Mouse (Mus musculus) kidney, postnatal 0 days (tissue): Measurements from ENCODE around the gene Gm17581. TPM values are rescaled to one million over a fixed set of nuclear protein-coding genes. Genes with fewer than 3 reads are reported as not detected.
A peak's percentile ranks its signal among the peaks of the same experiment; 100 is the strongest.

Source experiments
- ATAC-seq: fragments of 200-750 bp; cut with Nextera tagmentation; replicated peaks from 2 replicates; pipeline ENCODE4 v1.8.0; 2017; ENCODE audit warnings: low read depth, moderate number of reproducible peaks, moderate TSS enrichment, moderate library complexity; ENCODE audit not compliant: low FRiP score
- DNase-seq: peaks from one replicate; pipeline ENCODE4 v3.0.0-alpha.2; 2016; ENCODE audit warnings: low spot score
- H3K27ac ChIP-seq: fragments of 300-500 bp; sonication (generic); 2 replicates; pipeline ENCODE4 v1.5.1; 2014; ENCODE audit warnings: mild to moderate bottlenecking
- H3K27me3 ChIP-seq: fragments of 300-500 bp; sonication (generic); 2 replicates; pipeline ENCODE4 v1.6.1; 2014; ENCODE audit warnings: low read length, mixed read lengths; ENCODE audit not compliant: insufficient read depth
- H3K36me3 ChIP-seq: fragments of 300-500 bp; sonication (generic); 2 replicates; pipeline ENCODE4 v1.6.1; 2014; ENCODE audit warnings: low read length, mixed read lengths; ENCODE audit not compliant: insufficient read depth
- H3K4me1 ChIP-seq: fragments of 300-500 bp; sonication (generic); replicated peaks from 2 replicates; pipeline ENCODE4 v1.6.1; 2014; ENCODE audit warnings: antibody characterized with exemption, low read length, mixed read lengths; ENCODE audit not compliant: insufficient read depth
- H3K4me2 ChIP-seq: fragments of 300-500 bp; sonication (generic); 2 replicates; pipeline ENCODE4 v1.6.1; 2014; ENCODE audit warnings: mild to moderate bottlenecking, low read length, moderate library complexity, mixed read lengths
- H3K4me3 ChIP-seq: fragments of 300-500 bp; sonication (generic); replicated peaks from 2 replicates; pipeline ENCODE4 v1.5.1; 2014; ENCODE audit warnings: low read depth, low read length
- H3K9ac ChIP-seq: fragments of 300-500 bp; sonication (generic); 2 replicates; pipeline ENCODE4 v1.6.1; 2014; ENCODE audit warnings: low read depth, low read length
- H3K9me3 ChIP-seq: fragments of 300-500 bp; sonication (generic); replicated peaks from 2 replicates; pipeline ENCODE4 v1.6.1; 2016; ENCODE audit warnings: low read length, inconsistent platforms, mixed read lengths
- CTCF ChIP-seq: IDR thresholded peaks from 2 replicates; pipeline ENCODE4 v1.5.1; 2016; ENCODE audit warnings: antibody characterized with exemption, low read depth, mild to moderate bottlenecking, moderate library complexity
- WGBS: fragments of 180-500 bp; shearing (Covaris S2); extraction: QIAGEN DNeasy Blood & Tissue Kit; methylation state at CpG from one replicate; pipeline ENCODE4 v1.1.7; 2014; 5-methylcytosine and 5-hydroxymethylcytosine counted together
- polyA plus RNA-seq: library from polyadenylated mRNA; unstranded; fragments of >200 nt; fragmentation: Nextera tagmentation; extraction: Ambion mirVana; gene quantifications from 2 replicates; pipeline ENCODE4 v1.2.1, GENCODE M21; 2015

The Gm17581 gene
- polyA plus RNA-seq, 1 experiment from 2014 or later = not detected

DNA sequence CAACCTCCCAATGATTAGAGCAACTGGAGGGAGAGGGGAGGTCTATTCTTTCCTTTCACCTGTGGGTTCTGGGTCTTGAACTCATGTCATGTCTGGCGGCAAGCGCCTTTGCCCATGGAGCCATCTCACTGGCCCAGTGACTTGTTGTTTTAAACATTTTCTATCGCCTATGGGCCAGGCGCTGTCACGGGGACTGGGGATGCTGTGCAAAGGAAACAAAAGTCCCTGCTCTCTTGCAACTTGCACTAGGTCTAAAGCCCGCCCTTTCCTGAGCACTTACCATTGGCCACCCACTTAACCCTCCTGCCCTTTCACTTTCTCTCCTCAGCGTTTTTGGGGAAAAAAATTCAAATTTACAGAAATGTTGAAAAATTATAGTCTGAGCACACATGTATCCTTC is 38.8 kb downstream of the Gm17581 start:
- no peak overlapping the region for H3K4me2 ChIP-seq
- no peak for TF ChIP-seq CTCF
- H3K4me1 ChIP-seq = no peaks in the 10 kb centered on the region
- H3K27me3 ChIP-seq = no peaks in the 10 kb centered on the region
- H3K27ac ChIP-seq = no peak overlapping the region
- no peaks in the 10 kb centered on the region for H3K9me3 ChIP-seq
- no peak overlapping the region for H3K4me3 ChIP-seq
- DNase-seq (no peak), ATAC-seq (no peak)
- 75% methylated on average over 7 of the region's 7 CpGs for WGBS
- 0 out of 2 replicates have a peak, but pooled peaks cover 4% of the 10 kb centered on the region for H3K36me3 ChIP-seq
- H3K9ac ChIP-seq = no peak overlapping the region

DNA sequence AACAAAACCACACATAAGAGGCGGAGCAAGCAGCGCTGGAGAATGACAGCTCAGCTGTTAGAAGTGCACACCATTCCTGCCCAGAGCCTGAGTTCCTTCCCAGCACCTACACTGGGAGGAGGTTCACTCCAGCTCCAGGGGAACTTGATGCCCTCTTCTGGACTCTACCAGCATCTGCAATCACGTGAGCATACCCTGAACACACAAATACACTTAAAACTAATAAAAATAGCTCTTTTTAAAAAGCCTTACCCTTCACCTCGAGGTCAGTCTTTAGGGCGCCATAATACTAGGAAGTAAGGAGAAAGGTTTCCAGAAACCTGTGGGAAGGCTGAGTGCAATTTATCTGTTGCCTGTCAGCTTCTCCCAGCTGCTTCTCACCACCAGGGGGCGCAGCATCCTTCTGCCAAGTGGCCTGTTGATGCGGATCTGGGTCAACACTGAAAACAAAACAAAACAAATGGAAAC is 39.5 kb downstream of the Gm17581 start:
- H3K4me2 ChIP-seq = no peak overlapping the region
- 21% methylated on average over 7 of the region's 7 CpGs for WGBS

DNA sequence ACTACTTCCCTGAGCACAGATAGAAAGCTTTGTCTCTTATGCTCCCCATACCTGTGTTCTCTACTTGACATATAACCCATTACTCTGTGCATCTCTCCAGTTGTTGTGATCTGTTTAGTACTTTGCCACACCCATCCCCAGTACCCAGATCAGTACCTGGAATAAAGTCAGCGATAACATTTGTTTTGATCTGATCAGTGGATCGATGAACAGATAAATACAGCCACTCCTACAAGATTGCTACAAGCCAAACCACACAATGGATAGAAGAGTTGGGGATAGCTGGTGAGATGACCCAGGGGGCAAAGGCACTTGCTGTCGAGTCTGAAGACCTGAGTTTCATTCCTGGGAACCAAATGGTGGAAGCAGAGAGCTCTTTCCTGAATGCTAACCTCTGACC is 40.4 kb downstream of the Gm17581 start:
- TF ChIP-seq CTCF = no peak
- WGBS = 74% methylated on average over 3 of the region's 3 CpGs
- ATAC-seq (no peak), DNase-seq (no peak)
- no peaks in the 10 kb centered on the region for H3K9me3 ChIP-seq
- no peak overlapping the region for H3K27ac ChIP-seq
- no peak overlapping the region for H3K4me2 ChIP-seq
- no peak overlapping the region for H3K9ac ChIP-seq
- H3K4me3 ChIP-seq = no peak overlapping the region
- 0 out of 2 replicates have a peak, but pooled peaks cover 6% of the 10 kb centered on the region for H3K4me1 ChIP-seq
- no peaks in the 10 kb centered on the region for H3K27me3 ChIP-seq
- H3K36me3 ChIP-seq = no peaks in the 10 kb centered on the region

More for the DNA sequence above, 39.5 kb downstream of the Gm17581 start:
- DNase-seq (peak; percentile 86), ATAC-seq (no peak)
- H3K36me3 ChIP-seq = 0 out of 2 replicates have a peak, but pooled peaks cover under 1% of the 10 kb centered on the region
- H3K4me3 ChIP-seq = no peak overlapping the region
- peak; percentile 97 for TF ChIP-seq CTCF
- no peak overlapping the region for H3K9ac ChIP-seq
- H3K4me1 ChIP-seq = no peaks in the 10 kb centered on the region
- H3K27me3 ChIP-seq = no peaks in the 10 kb centered on the region
- no peak overlapping the region for H3K27ac ChIP-seq
- H3K9me3 ChIP-seq = no peaks in the 10 kb centered on the region

DNA sequence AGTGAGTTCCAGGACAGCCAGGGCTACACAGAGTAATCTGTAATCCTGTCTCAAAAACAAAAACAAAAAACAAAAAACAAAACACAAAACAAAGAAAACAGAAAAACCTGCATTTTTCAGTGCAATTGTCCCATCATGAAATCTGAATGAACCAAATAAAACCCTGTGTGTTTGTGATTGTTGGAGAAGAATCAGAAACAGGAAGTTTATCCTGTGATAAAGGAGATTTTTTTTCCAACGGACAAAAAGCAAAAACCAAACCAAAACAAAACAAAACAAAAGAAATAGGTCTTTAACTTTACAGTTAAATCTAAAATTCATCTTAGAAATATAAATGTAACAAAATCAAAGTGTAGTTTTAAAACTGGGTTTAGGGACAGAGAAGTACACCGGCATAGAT is 41.1 kb downstream of the Gm17581 start:
- WGBS = 57% methylated on average over 2 of the region's 2 CpGs
- Histone ChIP-seq H3K27ac (no peak overlapping the region), H3K9ac (no peak overlapping the region), H3K4me1 (0 out of 2 replicates have a peak, but pooled peaks cover 10% of the 10 kb centered on the region), H3K36me3 (no peaks in the 10 kb centered on the region), H3K9me3 (no peaks in the 10 kb centered on the region), H3K27me3 (no peaks in the 10 kb centered on the region), H3K4me2 (no peak overlapping the region), H3K4me3 (no peak overlapping the region)
- no peak for ATAC-seq
- TF ChIP-seq CTCF = no peak
- DNase-seq = no peak

DNA sequence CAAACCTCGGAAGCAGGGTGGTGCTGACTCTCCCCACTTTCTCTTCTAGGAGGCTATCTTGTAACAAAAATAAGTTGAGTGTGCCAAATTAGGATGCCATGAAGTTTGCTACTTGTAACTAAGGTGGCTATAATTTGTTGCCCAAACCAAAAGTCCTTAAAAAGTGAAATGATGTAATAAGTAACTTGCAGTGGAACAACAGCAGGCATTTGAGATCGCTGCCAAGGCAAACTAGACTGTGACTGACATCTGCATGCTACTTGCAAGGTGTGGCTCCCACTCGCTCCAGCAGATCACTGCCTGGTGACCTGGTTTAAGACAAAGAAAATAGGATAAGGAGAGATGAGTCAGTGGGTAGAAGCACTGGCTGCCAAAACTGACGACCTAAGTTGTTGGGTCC is 42.5 kb downstream of the Gm17581 start:
- ATAC-seq (no peak), DNase-seq (no peak)
- no peak overlapping the region for H3K4me2 ChIP-seq
- no peak for TF ChIP-seq CTCF
- 0 out of 2 replicates have a peak, but pooled peaks cover 10% of the 10 kb centered on the region for H3K4me1 ChIP-seq
- no peak overlapping the region for H3K27ac ChIP-seq
- no peaks in the 10 kb centered on the region for H3K36me3 ChIP-seq
- no peak overlapping the region for H3K4me3 ChIP-seq
- WGBS = 79% methylated on average over 4 of the region's 4 CpGs
- H3K27me3 ChIP-seq = no peaks in the 10 kb centered on the region
- no peak overlapping the region for H3K9ac ChIP-seq
- H3K9me3 ChIP-seq = no peaks in the 10 kb centered on the region

DNA sequence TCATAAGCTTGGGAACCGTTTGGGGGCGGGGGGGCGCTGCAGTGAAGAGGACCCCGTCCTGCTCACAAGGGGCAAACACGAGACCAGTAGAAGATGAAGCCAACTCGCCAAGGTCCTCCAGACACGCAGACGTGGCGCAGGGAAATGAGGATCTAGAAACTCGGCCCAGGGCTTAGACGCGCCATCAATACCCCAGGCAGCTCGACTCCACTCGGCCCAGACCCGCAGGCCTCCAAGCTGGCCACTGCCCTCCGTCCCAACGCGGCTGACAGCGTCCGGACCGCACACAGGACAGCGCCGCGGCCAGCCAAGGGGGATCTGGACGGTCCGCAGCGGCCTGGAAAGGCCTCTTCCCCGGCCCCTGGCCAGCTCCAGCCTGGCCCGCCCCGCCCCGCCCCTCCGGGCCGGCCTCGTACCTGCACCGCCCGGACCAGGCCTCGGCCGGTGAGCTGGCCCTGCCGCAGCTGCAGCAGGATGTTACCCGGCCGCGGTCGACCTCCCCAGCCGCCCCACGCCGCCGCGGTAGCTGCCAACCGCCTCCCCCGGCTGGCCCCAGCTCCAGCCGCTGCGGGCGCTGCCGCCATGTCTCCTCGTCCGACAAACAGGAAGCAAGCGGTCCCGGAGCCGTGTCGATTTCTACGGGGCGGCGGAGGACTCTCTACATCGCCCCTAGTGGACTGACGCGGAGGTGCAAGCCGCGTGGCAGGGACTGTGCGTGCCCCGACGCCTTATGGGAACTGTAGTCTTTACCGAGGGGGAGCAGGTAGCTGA is 43.8 kb downstream of the Gm17581 start, which contains the start of gene Trpc4ap:
Trpc4ap (minus strand) TSS at position 662 of the 771 bp plus-strand sequence.
- peak; percentile 96 for TF ChIP-seq CTCF
- Histone ChIP-seq H3K27me3 (no peaks in the 10 kb centered on the region), H3K4me1 (0 out of 2 replicates have a peak, but pooled peaks cover 10% of the 10 kb centered on the region), H3K4me3 (peak within 1 kb of the TSS; percentile 92), H3K27ac (peak within 1 kb of the TSS; percentile 93), H3K36me3 (no peaks in the 10 kb centered on the region), H3K9me3 (no peaks in the 10 kb centered on the region), H3K4me2 (peak within 1 kb of the TSS; percentile 80), H3K9ac (peak within 1 kb of the TSS; percentile 96)
- ATAC-seq (peak; percentile 95), DNase-seq (peak; percentile 97)
- under 1% methylated on average over 58 of the region's 72 CpGs for WGBS
